Mouse (Mus musculus) heart, postnatal 4 days (tissue): ENCODE results near the gene Spry2. TPM values are rescaled to one million over a fixed set of nuclear protein-coding genes. Genes with fewer than 3 reads are reported as not detected.

ENCODE experiments used
- DNase-seq: peaks from one replicate; pipeline ENCODE4 v3.0.0; 2021
- total RNA-seq, 2 experiments: library from RNA; stranded (reverse); gene quantifications; 2 replicates each; pipeline ENCODE4 v1.2.3; 2021

Gene Spry2
- total RNA-seq, 2 experiments from 2014 or later, result 66.1 to 73.2 TPM

- peak; percentile 36 for DNase-seq
Measured at GRCm38 (mm10) chr14:105892941-105893622, 3.5 kb downstream of the Spry2 start.

GRCm38 (mm10) chr14:105890516-105891231, 5.9 kb downstream of the Spry2 start:
- DNase-seq, result no peak

GRCm38 (mm10) chr14:105886643-105887374, 9.8 kb downstream of the Spry2 start:
- DNase-seq, result no peak

GRCm38 (mm10) chr14:105885249-105885648, 11.4 kb downstream of the Spry2 start:
- DNase-seq, result no peak

- DNase-seq, result no peak
Measured at GRCm38 (mm10) chr14:105883215-105883614, 13.4 kb downstream of the Spry2 start.

- DNase-seq, result no peak
Measured at GRCm38 (mm10) chr14:105878359-105878758, 18.3 kb downstream of the Spry2 start.

- DNase-seq, result no peak
Measured at GRCm38 (mm10) chr14:105876375-105876774, 20.2 kb downstream of the Spry2 start.

GRCm38 (mm10) chr14:105870370-105870936, 26.2 kb downstream of the Spry2 start:
- peak; percentile 26 for DNase-seq

GRCm38 (mm10) chr14:105865381-105865938, 31.2 kb downstream of the Spry2 start:
- no peak for DNase-seq

GRCm38 (mm10) chr14:105862199-105862598, 34.4 kb downstream of the Spry2 start:
- no peak for DNase-seq

GRCm38 (mm10) chr14:105860920-105861319, 35.7 kb downstream of the Spry2 start:
- no peak for DNase-seq

- DNase-seq, result no peak
Measured at GRCm38 (mm10) chr14:105860276-105860675, 36.3 kb downstream of the Spry2 start.

GRCm38 (mm10) chr14:105859876-105860275, 36.7 kb downstream of the Spry2 start:
- DNase-seq, result no peak

- no peak for DNase-seq
Measured at GRCm38 (mm10) chr14:105859368-105859767, 37.3 kb downstream of the Spry2 start.

GRCm38 (mm10) chr14:105858935-105859334, 37.7 kb downstream of the Spry2 start:
- DNase-seq, result no peak

GRCm38 (mm10) chr14:105851359-105852067, 45.1 kb downstream of the Spry2 start:
- no peak for DNase-seq

Other genes with a start within 250 kb of the Spry2 start
- not detected for gene Trim52, start 209.4 kb upstream of the Spry2 start, total RNA-seq